ENCODE assay signal across 22 mouse cellular contexts in genomic region chr4:32025105-32025504, GRCm38 (mm10).
DNase-seq lines count a peak whose midpoint lies in the region; ATAC-seq and TF ChIP-seq lines count a peak whose summit lies in the region.
"Had no signal": no experiment of that assay in that cellular context is flagged by ENCODE, and none has a peak within 500 bp of the region (broad histone marks: within the 10 kb centered on the region; RNA-seq: fewer than 3 reads in every experiment).

No protein-coding gene starts in this region.

- H3K4me3 ChIP-seq in embryonic facial prominence, embryonic 14.5 days (ENCODE audit: low read depth, low read length): no peak overlapping the region
- no peak overlapping the region for H3K4me3 ChIP-seq in embryonic facial prominence, embryonic 10.5 days
- H3K4me3 ChIP-seq in lung, postnatal 0 days (ENCODE audit: low read depth, low read length): no peak overlapping the region
- H3K4me3 ChIP-seq: embryonic facial prominence, embryonic 13.5 days; forebrain, embryonic 13.5 days; forebrain, embryonic 15.5 days had no signal

- peaks cover 25% of the 10 kb centered on the region for H3K36me3 ChIP-seq in embryonic facial prominence, embryonic 14.5 days (ENCODE audit: control insufficient read depth, insufficient read depth, low read length)
- peaks cover 37% of the 10 kb centered on the region for H3K36me3 ChIP-seq in embryonic facial prominence, embryonic 10.5 days (replicated peaks)
- peaks cover 15% of the 10 kb centered on the region for H3K36me3 ChIP-seq in lung, postnatal 0 days (ENCODE audit: insufficient read depth, low read length)

- no peak overlapping the region for H3K9ac ChIP-seq in embryonic facial prominence, embryonic 14.5 days (ENCODE audit: low read depth, low read length)
- H3K9ac ChIP-seq in lung, postnatal 0 days (replicated peaks; ENCODE audit: low read depth): no peak overlapping the region
- H3K9ac ChIP-seq: embryonic facial prominence, embryonic 13.5 days; forebrain, embryonic 13.5 days; forebrain, embryonic 15.5 days; forebrain, postnatal 0 days had no signal

- no peak for TF ChIP-seq CTCF in lung, postnatal 0 days (IDR thresholded peaks at IDR 0.05)

- peak; percentile 50; the same call in 1 of the 2 replicates for ATAC-seq in embryonic facial prominence, embryonic 14.5 days (ENCODE audit: low read depth)
- peak; percentile 62; the same call in 1 of the 2 replicates for ATAC-seq in lung, postnatal 0 days
- ATAC-seq: activated CD4-positive, CD25-positive, alpha-beta regulatory T cell, adult 4 months; forebrain, embryonic 13.5 days; forebrain, embryonic 15.5 days; forebrain, postnatal 0 days; Patski had no signal

- 80% methylated on average over 2 of the region's 2 CpGs for WGBS in embryonic facial prominence, embryonic 14.5 days
- WGBS in embryonic facial prominence, embryonic 10.5 days: 90% methylated on average over 2 of the region's 2 CpGs
- whole genome bisulfite sequencing in lung, postnatal 0 days: 65% methylated on average over 2 of the region's 2 CpGs

- no peaks in the 10 kb centered on the region for H3K4me1 ChIP-seq in embryonic facial prominence, embryonic 14.5 days (ENCODE audit: control insufficient read depth, insufficient read depth, low read length)
- H3K4me1 ChIP-seq in embryonic facial prominence, embryonic 10.5 days: no peaks in the 10 kb centered on the region
- no peaks in the 10 kb centered on the region for H3K4me1 ChIP-seq in lung, postnatal 0 days (ENCODE audit: insufficient read depth, low read depth, low read length)
- H3K4me1 ChIP-seq: embryonic facial prominence, embryonic 13.5 days; forebrain, embryonic 13.5 days; forebrain, embryonic 15.5 days had no signal

- no peak for DNase-seq in embryonic facial prominence, embryonic 14.5 days (ENCODE audit: low spot score)
- DNase-seq in embryonic facial prominence, embryonic 10.5 days (ENCODE audit: low spot score): no peak
- peak; percentile 15 for DNase-seq in lung, postnatal 0 days (ENCODE audit: low spot score)
- DNase-seq in lung, postnatal 4 days: no peak
- peak; percentile 3 to 23 for DNase-seq in urinary bladder, adult 18-20 months (ENCODE audit: low spot score in 2 of 2)
- DNase-seq in urinary bladder, postnatal 25 days (ENCODE audit: low spot score): no peak
- DNase-seq in 3T3-L1 (ENCODE audit: low read depth, low spot score): peak; percentile 60
- no peak for DNase-seq in neural tube, embryonic 10.5 days (ENCODE audit: extremely low spot score, low spot score)
- DNase-seq: adrenal gland, adult 8-10 months; adrenal gland, postnatal 14 days; adrenal gland, postnatal 36 days; cerebellum, adult 11-12 months; cerebellum, adult 2 months; cerebellum, adult 9-10 months; cerebellum, postnatal 10 days; cerebellum, postnatal 25 days; forebrain, postnatal 0 days had no signal

- no peak overlapping the region for H3K27ac ChIP-seq in embryonic facial prominence, embryonic 14.5 days (replicated peaks; ENCODE audit: low read depth, low read length)
- no peak overlapping the region for H3K27ac ChIP-seq in embryonic facial prominence, embryonic 10.5 days (replicated peaks)
- no peak overlapping the region for H3K27ac ChIP-seq in lung, postnatal 0 days (ENCODE audit: low read length)
- H3K27ac ChIP-seq: embryonic facial prominence, embryonic 13.5 days; forebrain, embryonic 13.5 days; forebrain, embryonic 15.5 days had no signal

- no peak for TF ChIP-seq EP300 in lung, postnatal 0 days (IDR thresholded peaks at IDR 0.05)

- no peaks in the 10 kb centered on the region for H3K27me3 ChIP-seq in embryonic facial prominence, embryonic 14.5 days (replicated peaks; ENCODE audit: control insufficient read depth, insufficient read depth, low read length)
- H3K27me3 ChIP-seq in embryonic facial prominence, embryonic 10.5 days (replicated peaks; ENCODE audit: low read depth, poor library complexity, severe bottlenecking): no peaks in the 10 kb centered on the region
- no peaks in the 10 kb centered on the region for H3K27me3 ChIP-seq in lung, postnatal 0 days (replicated peaks; ENCODE audit: insufficient read depth, low read length)
- H3K27me3 ChIP-seq: embryonic facial prominence, embryonic 13.5 days; forebrain, embryonic 13.5 days; forebrain, embryonic 15.5 days; Patski had no signal

- H3K4me2 ChIP-seq in embryonic facial prominence, embryonic 14.5 days (ENCODE audit: low read depth, low read length): no peak overlapping the region
- no peak overlapping the region for H3K4me2 ChIP-seq in lung, postnatal 0 days (replicated peaks; ENCODE audit: low read depth, low read length)
- H3K4me2 ChIP-seq: embryonic facial prominence, embryonic 13.5 days; forebrain, embryonic 13.5 days; forebrain, embryonic 15.5 days had no signal

- no peaks in the 10 kb centered on the region for H3K9me3 ChIP-seq in embryonic facial prominence, embryonic 14.5 days (ENCODE audit: control insufficient read depth, low read length)
- no peaks in the 10 kb centered on the region for H3K9me3 ChIP-seq in embryonic facial prominence, embryonic 10.5 days
- no peaks in the 10 kb centered on the region for H3K9me3 ChIP-seq in lung, postnatal 0 days (ENCODE audit: low read length)
- H3K9me3 ChIP-seq: embryonic facial prominence, embryonic 13.5 days; forebrain, embryonic 13.5 days; forebrain, embryonic 15.5 days had no signal

Comparison
In these comparisons a context has a peak if more than half of its experiments do, and no peak if none do; other contexts are left out.
1. DNase-seq: peak in lung, postnatal 0 days (single experiment), urinary bladder, adult 18-20 months (2 of 2) and 3T3-L1 (single experiment); none in embryonic facial prominence, embryonic 14.5 days (single experiment), embryonic facial prominence, embryonic 10.5 days (single experiment), lung, postnatal 4 days (0 of 2), urinary bladder, postnatal 25 days (single experiment) and neural tube, embryonic 10.5 days (single experiment).